Mouse (Mus musculus) embryonic facial prominence, embryonic 12.5 days (tissue): ENCODE data around the gene Zc3h7b. TPM values are rescaled to one million over a fixed set of nuclear protein-coding genes. Genes with fewer than 3 reads are reported as not detected.
"Not testable (repeated sequence)": the region's sequence is repeated elsewhere in the genome, so short reads cannot be mapped to it uniquely, and the experiment has no call there.

ENCODE experiments used
- ATAC-seq: fragments of 200-750 bp; cut with Nextera tagmentation; 2 replicates; pipeline ENCODE4 v1.8.0; 2017; ENCODE audit not compliant: insufficient number of reproducible peaks, insufficient read depth, low FRiP score, low TSS enrichment
- H3K27ac ChIP-seq: fragments of 300-500 bp; sonication (generic); 2 replicates; pipeline ENCODE4 v1.5.1; 2016; ENCODE audit warnings: mild to moderate bottlenecking
- H3K27me3 ChIP-seq: fragments of 300-500 bp; sonication (generic); 2 replicates; pipeline ENCODE4 v1.6.1; 2016; ENCODE audit warnings: mild to moderate bottlenecking, moderate library complexity
- H3K36me3 ChIP-seq: fragments of 300-500 bp; sonication (generic); 2 replicates; pipeline ENCODE4 v1.6.1; 2016; ENCODE audit warnings: mild to moderate bottlenecking
- H3K4me1 ChIP-seq: fragments of 300-500 bp; sonication (generic); 2 replicates; pipeline ENCODE4 v1.6.1; 2016
- H3K4me2 ChIP-seq: fragments of 300-500 bp; sonication (generic); replicated peaks from 2 replicates; pipeline ENCODE4 v1.6.1; 2016; ENCODE audit warnings: mild to moderate bottlenecking, moderate library complexity
- H3K4me3 ChIP-seq: fragments of 300-500 bp; sonication (generic); 2 replicates; pipeline ENCODE4 v1.5.1; 2016; ENCODE audit warnings: mild to moderate bottlenecking
- H3K9ac ChIP-seq: fragments of 300-500 bp; sonication (generic); 2 replicates; pipeline ENCODE4 v1.6.1; 2016; ENCODE audit warnings: mild to moderate bottlenecking, moderate library complexity
- H3K9me3 ChIP-seq: fragments of 300-500 bp; sonication (generic); 2 replicates; pipeline ENCODE4 v1.6.1; 2016; ENCODE audit warnings: mild to moderate bottlenecking, moderate library complexity
- WGBS: fragments of 180-500 bp; shearing (Covaris S2); methylation state at CpG from one replicate; pipeline ENCODE4 v1.1.7; 2016; 5-methylcytosine and 5-hydroxymethylcytosine counted together
- polyA plus RNA-seq: library from polyadenylated mRNA; unstranded; fragments of >200 nt; fragmentation: Nextera tagmentation; extraction: Ambion mirVana; gene quantifications from 2 replicates; pipeline ENCODE4 v1.2.1, GENCODE M21; 2016

Zc3h7b gene
- polyA plus RNA-seq, 1 experiment from 2014 or later, result 36.4 TPM

GRCm38 (mm10) chr15:81742368-81742767 is 2.5 kb upstream of the Zc3h7b start:
- H3K9me3 ChIP-seq, H3K4me2 ChIP-seq, ATAC-seq, H3K27me3 ChIP-seq, H3K36me3 ChIP-seq, H3K4me3 ChIP-seq, H3K27ac ChIP-seq, H3K9ac ChIP-seq: not testable (repeated sequence)
- peaks cover 11% of the 10 kb centered on the region for H3K4me1 ChIP-seq
- 29% methylated on average over 2 of the region's 2 CpGs for WGBS

- Histone ChIP-seq H3K4me1 (peaks cover 11% of the 10 kb centered on the region), H3K9me3 (no peaks in the 10 kb centered on the region), H3K27me3 (0 out of 2 replicates have a peak, but pooled peaks cover 3% of the 10 kb centered on the region), H3K9ac (peak overlapping the region; percentile 94), H3K27ac (peak overlapping the region; percentile 94), H3K4me3 (peak overlapping the region; percentile 75), H3K4me2 (peak overlapping the region; percentile 75), H3K36me3 (no peaks in the 10 kb centered on the region)
- ATAC-seq, result peak; percentile 65
- 2% methylated on average over 32 of the region's 33 CpGs for WGBS
These were observed 801 bp downstream of the Zc3h7b start for GRCm38 (mm10) chr15:81745601-81746114.

GRCm38 (mm10) chr15:81749742-81750141 is 4.9 kb downstream of the Zc3h7b start:
- WGBS, result 53% methylated on average over 14 of the region's 14 CpGs
- H3K9ac ChIP-seq, result no peak overlapping the region
- H3K27ac ChIP-seq, result no peak overlapping the region
- peaks cover 4% of the 10 kb centered on the region for H3K4me1 ChIP-seq
- H3K36me3 ChIP-seq, result 0 out of 2 replicates have a peak, but pooled peaks cover 6% of the 10 kb centered on the region
- ATAC-seq, result no peak
- H3K4me3 ChIP-seq, result no peak overlapping the region
- no peaks in the 10 kb centered on the region for H3K27me3 ChIP-seq
- H3K9me3 ChIP-seq, result no peaks in the 10 kb centered on the region
- no peak overlapping the region for H3K4me2 ChIP-seq

- Histone ChIP-seq H3K9ac (no peak overlapping the region), H3K9me3 (no peaks in the 10 kb centered on the region), H3K27ac (no peak overlapping the region), H3K4me2 (no peak overlapping the region), H3K27me3 (no peaks in the 10 kb centered on the region), H3K36me3 (peaks cover 19% of the 10 kb centered on the region; the same call in 1 of the 2 replicates), H3K4me1 (no peaks in the 10 kb centered on the region), H3K4me3 (no peak overlapping the region)
- no peak for ATAC-seq
- 95% methylated on average over 9 of the region's 9 CpGs for WGBS
These were observed 8.8 kb downstream of the Zc3h7b start for GRCm38 (mm10) chr15:81753669-81754068.

- Histone ChIP-seq H3K9ac (no peak overlapping the region), H3K4me2 (no peak overlapping the region), H3K9me3 (no peaks in the 10 kb centered on the region), H3K27me3 (no peaks in the 10 kb centered on the region), H3K27ac (no peak overlapping the region), H3K4me1 (no peaks in the 10 kb centered on the region), H3K4me3 (no peak overlapping the region), H3K36me3 (peaks cover 13% of the 10 kb centered on the region; the same call in 1 of the 2 replicates)
- 92% methylated on average over 5 of the region's 5 CpGs for WGBS
- no peak for ATAC-seq
These were observed 13.8 kb downstream of the Zc3h7b start for GRCm38 (mm10) chr15:81758701-81759100.

- H3K4me2 ChIP-seq, result no peak overlapping the region
- ATAC-seq, result no peak
These were observed 14.7 kb downstream of the Zc3h7b start for GRCm38 (mm10) chr15:81759542-81759941.

GRCm38 (mm10) chr15:81760361-81761079 is 15.7 kb downstream of the Zc3h7b start:
- Histone ChIP-seq H3K4me3 (no peak overlapping the region), H3K27ac (no peak overlapping the region), H3K9ac (no peak overlapping the region), H3K27me3 (no peaks in the 10 kb centered on the region), H3K9me3 (no peaks in the 10 kb centered on the region), H3K4me2 (no peak overlapping the region), H3K4me1 (no peaks in the 10 kb centered on the region), H3K36me3 (peaks cover 5% of the 10 kb centered on the region; the same call in 1 of the 2 replicates)
- WGBS, result 88% methylated on average over 5 of the region's 5 CpGs
- ATAC-seq, result no peak

More at GRCm38 (mm10) chr15:81759542-81759941, 14.7 kb downstream of the Zc3h7b start:
- no peak overlapping the region for H3K27ac ChIP-seq
- peaks cover 13% of the 10 kb centered on the region; the same call in 1 of the 2 replicates for H3K36me3 ChIP-seq
- H3K4me1 ChIP-seq, result no peaks in the 10 kb centered on the region
- no peak overlapping the region for H3K4me3 ChIP-seq
- H3K9me3 ChIP-seq, result no peaks in the 10 kb centered on the region
- H3K27me3 ChIP-seq, result no peaks in the 10 kb centered on the region
- H3K9ac ChIP-seq, result no peak overlapping the region
- 93% methylated on average over 3 of the region's 3 CpGs for WGBS

- Histone ChIP-seq H3K27me3 (no peaks in the 10 kb centered on the region), H3K4me2 (no peak overlapping the region), H3K4me3 (no peak overlapping the region), H3K36me3 (no peaks in the 10 kb centered on the region), H3K9me3 (no peaks in the 10 kb centered on the region), H3K4me1 (no peaks in the 10 kb centered on the region), H3K27ac (no peak overlapping the region), H3K9ac (no peak overlapping the region)
- WGBS, result 49% methylated on average over 7 of the region's 7 CpGs
- ATAC-seq, result no peak
These were observed 16.5 kb downstream of the Zc3h7b start for GRCm38 (mm10) chr15:81761381-81761780.

- no peak for ATAC-seq
- Histone ChIP-seq H3K4me3 (no peak overlapping the region), H3K4me2 (no peak overlapping the region), H3K36me3 (no peaks in the 10 kb centered on the region), H3K9ac (no peak overlapping the region), H3K27ac (no peak overlapping the region), H3K4me1 (no peaks in the 10 kb centered on the region), H3K27me3 (no peaks in the 10 kb centered on the region), H3K9me3 (no peaks in the 10 kb centered on the region)
- 89% methylated on average over 3 of the region's 3 CpGs for WGBS
These were observed 17.1 kb downstream of the Zc3h7b start for GRCm38 (mm10) chr15:81761959-81762358.

- Histone ChIP-seq H3K4me1 (no peaks in the 10 kb centered on the region), H3K9me3 (no peaks in the 10 kb centered on the region), H3K9ac (no peak overlapping the region), H3K4me2 (no peak overlapping the region), H3K27ac (no peak overlapping the region), H3K4me3 (no peak overlapping the region), H3K36me3 (peaks cover 18% of the 10 kb centered on the region), H3K27me3 (no peaks in the 10 kb centered on the region)
- ATAC-seq, result no peak
- 86% methylated on average over 6 of the region's 6 CpGs for WGBS
These were observed 19.7 kb downstream of the Zc3h7b start for GRCm38 (mm10) chr15:81764573-81764972.

- Histone ChIP-seq H3K36me3 (peaks cover 28% of the 10 kb centered on the region), H3K4me3 (no peak overlapping the region), H3K9ac (no peak overlapping the region), H3K4me2 (no peak overlapping the region), H3K4me1 (no peaks in the 10 kb centered on the region), H3K27ac (no peak overlapping the region), H3K27me3 (no peaks in the 10 kb centered on the region), H3K9me3 (no peaks in the 10 kb centered on the region)
- ATAC-seq, result no peak
- 92% methylated on average over 9 of the region's 9 CpGs for WGBS
These were observed 20.8 kb downstream of the Zc3h7b start for GRCm38 (mm10) chr15:81765651-81766050.

- Histone ChIP-seq H3K27me3 (no peaks in the 10 kb centered on the region), H3K27ac (no peak overlapping the region), H3K36me3 (peaks cover 29% of the 10 kb centered on the region), H3K4me2 (no peak overlapping the region), H3K9me3 (no peaks in the 10 kb centered on the region), H3K4me1 (no peaks in the 10 kb centered on the region; the same call in 1 of the 2 replicates), H3K9ac (no peak overlapping the region), H3K4me3 (no peak overlapping the region)
- WGBS, result 85% methylated on average over 5 of the region's 5 CpGs
- ATAC-seq, result 0 out of 2 replicates have a peak, but pooled peaks have one; percentile 18
These were observed 21.6 kb downstream of the Zc3h7b start for GRCm38 (mm10) chr15:81766439-81766838.
